Mouse (Mus musculus) heart, embryonic 14.5 days (tissue): ENCODE results near the gene Renbp. TPM values are rescaled to one million over a fixed set of nuclear protein-coding genes. Genes with fewer than 3 reads are reported as not detected.

Experiments
- ATAC-seq: fragments of 200-750 bp; cut with Nextera tagmentation; 2 replicates; pipeline ENCODE4 v1.8.0; 2017; ENCODE audit warnings: low read depth, moderate TSS enrichment; ENCODE audit not compliant: insufficient number of reproducible peaks, insufficient read depth, low FRiP score
- H3K27ac ChIP-seq, 2 experiments: fragments of 200-500 bp in 1 of 2; fragments of 300-500 bp in 1 of 2; sonication (generic) in 1 of 2; replicated peaks in 1 of 2; 2 replicates each; pipeline ENCODE4 v1.5.1; 2012 to 2014; ENCODE audit warnings: low read depth in 2 of 2, low read length in 2 of 2, control low read depth in 1 of 2, mild to moderate bottlenecking in 1 of 2, mixed read lengths in 1 of 2; ENCODE audit not compliant: control insufficient read depth in 1 of 2, insufficient read depth in 1 of 2
- H3K27me3 ChIP-seq: fragments of 300-500 bp; sonication (generic); 2 replicates; pipeline ENCODE4 v1.6.1; 2014; ENCODE audit warnings: mild to moderate bottlenecking, low read length, control low read depth; ENCODE audit not compliant: control insufficient read depth, insufficient read depth
- H3K36me3 ChIP-seq: fragments of 300-500 bp; sonication (generic); 2 replicates; pipeline ENCODE4 v1.6.1; 2014; ENCODE audit warnings: mild to moderate bottlenecking, control low read depth, low read length, mixed read lengths; ENCODE audit not compliant: control insufficient read depth, insufficient read depth
- H3K4me1 ChIP-seq, 2 experiments: fragments of 200-500 bp in 1 of 2; fragments of 300-500 bp in 1 of 2; sonication (generic) in 1 of 2; 2 replicates each; pipeline ENCODE4 v1.6.1; 2012 to 2014; ENCODE audit warnings: low read length in 2 of 2, control low read depth in 1 of 2, mixed read lengths in 1 of 2; ENCODE audit not compliant: control insufficient read depth in 2 of 2, insufficient read depth in 2 of 2
- H3K4me2 ChIP-seq: fragments of 300-500 bp; sonication (generic); 2 replicates; pipeline ENCODE4 v1.6.1; 2014; ENCODE audit warnings: mild to moderate bottlenecking, low read length
- H3K4me3 ChIP-seq, 2 experiments: fragments of 200-500 bp in 1 of 2; fragments of 300-500 bp in 1 of 2; sonication (generic) in 1 of 2; 2 replicates each; pipeline ENCODE4 v1.5.1; 2012 to 2014; ENCODE audit warnings: low read length in 2 of 2, mild to moderate bottlenecking in 2 of 2, control low read depth in 1 of 2, low read depth in 1 of 2, moderate library complexity in 1 of 2; ENCODE audit not compliant: control insufficient read depth in 1 of 2, insufficient read depth in 1 of 2
- H3K9ac ChIP-seq: fragments of 300-500 bp; sonication (generic); 2 replicates; pipeline ENCODE4 v1.6.1; 2014; ENCODE audit warnings: mild to moderate bottlenecking, low read length
- H3K9me3 ChIP-seq: fragments of 300-500 bp; sonication (generic); 2 replicates; pipeline ENCODE4 v1.6.1; 2016; ENCODE audit warnings: low read length, control low read depth; ENCODE audit not compliant: control insufficient read depth
- WGBS: fragments of 180-500 bp; shearing (Covaris S2); extraction: QIAGEN DNeasy Blood & Tissue Kit; methylation state at CpG from one replicate; pipeline ENCODE4 v1.1.7; 2014; 5-methylcytosine and 5-hydroxymethylcytosine counted together
- polyA plus RNA-seq: library from polyadenylated mRNA; unstranded; fragments of >200 nt; fragmentation: Nextera tagmentation; extraction: Ambion mirVana; gene quantifications from 2 replicates; pipeline ENCODE4 v1.2.1, GENCODE M21; 2014

Renbp gene
- 55.5 and 63.7 TPM in 2 replicates for polyA plus RNA-seq

DNA sequence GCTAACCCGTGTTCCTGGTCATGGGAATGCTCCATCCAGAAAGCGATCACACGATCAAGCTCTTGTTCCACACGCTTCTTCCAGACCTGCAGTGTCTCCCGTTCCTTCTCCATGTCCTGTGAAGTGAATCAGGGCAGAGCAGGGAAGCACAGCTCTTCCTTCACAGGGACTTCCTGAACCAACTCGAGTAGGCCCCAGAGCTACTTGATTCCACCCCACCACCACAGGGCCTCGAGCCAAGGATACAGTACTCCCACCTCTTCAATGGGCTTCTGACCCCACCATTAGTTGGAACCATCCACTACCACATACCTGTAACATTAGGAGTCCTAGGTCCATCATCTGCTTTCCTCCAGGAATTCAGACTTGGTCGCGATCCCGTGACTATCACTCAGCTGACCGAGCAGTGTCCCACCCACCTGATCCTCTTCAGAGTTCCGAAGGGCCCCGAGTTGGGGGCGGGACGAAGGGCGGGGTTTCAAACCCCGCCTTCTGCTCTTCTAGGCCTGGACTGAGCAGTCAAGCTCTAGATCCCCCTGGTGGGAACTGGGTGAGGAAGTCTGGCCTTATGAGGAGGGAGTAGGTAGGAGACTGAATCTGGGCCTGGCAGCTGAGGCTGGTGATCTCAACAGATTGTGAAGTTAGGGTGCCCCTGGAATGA, at the start of gene Renbp:
Gene Renbp (minus strand): TSS at position 449 of the 661 bp plus-strand sequence.
- peaks cover 8% of the 10 kb centered on the region for H3K36me3 ChIP-seq
- peak within 1 kb of the TSS; percentile 41 to 44 for H3K4me3 ChIP-seq
- peak; percentile 88 for ATAC-seq
- no peak within 1 kb of the TSS for H3K27ac ChIP-seq
- WGBS = 33% methylated on average over 17 of the region's 17 CpGs
- 0 out of 4 replicates have a peak, but pooled peaks cover 0 to 2% of the 10 kb centered on the region in 2 experiments for H3K4me1 ChIP-seq
- H3K9ac ChIP-seq = peak within 1 kb of the TSS; percentile 62
- H3K4me2 ChIP-seq = peak within 1 kb of the TSS; percentile 64
- no peaks in the 10 kb centered on the region for H3K27me3 ChIP-seq
- no peaks in the 10 kb centered on the region for H3K9me3 ChIP-seq

DNA sequence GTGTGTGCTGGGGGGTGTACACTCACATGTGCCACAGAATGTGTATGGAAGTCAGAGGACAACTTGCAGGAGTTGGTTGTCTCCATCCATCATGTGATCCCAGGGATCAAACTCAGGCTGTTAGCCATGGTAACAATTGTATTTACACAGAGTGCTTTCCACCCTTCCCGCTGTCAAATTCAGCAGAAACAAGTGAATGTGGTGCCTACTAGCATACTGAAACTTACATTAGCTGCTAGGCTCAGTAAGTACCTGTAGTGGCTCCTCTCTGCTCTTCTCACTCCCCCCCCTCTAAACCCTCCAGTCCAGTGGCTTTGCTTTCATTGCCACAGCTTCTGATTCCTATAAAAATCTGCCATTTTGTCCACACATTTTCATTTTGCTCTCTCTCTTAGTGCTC, 47.1 kb upstream of the Renbp start:
- Histone ChIP-seq H3K4me2 (no peak overlapping the region), H3K9me3 (no peaks in the 10 kb centered on the region), H3K36me3 (no peaks in the 10 kb centered on the region), H3K4me1 (no peaks in the 10 kb centered on the region), H3K27ac (no peak overlapping the region), H3K4me3 (no peak overlapping the region), H3K9ac (no peak overlapping the region), H3K27me3 (no peaks in the 10 kb centered on the region)
- no peak for ATAC-seq
- 50% methylated on average over 1 of the region's 1 CpGs for WGBS

DNA sequence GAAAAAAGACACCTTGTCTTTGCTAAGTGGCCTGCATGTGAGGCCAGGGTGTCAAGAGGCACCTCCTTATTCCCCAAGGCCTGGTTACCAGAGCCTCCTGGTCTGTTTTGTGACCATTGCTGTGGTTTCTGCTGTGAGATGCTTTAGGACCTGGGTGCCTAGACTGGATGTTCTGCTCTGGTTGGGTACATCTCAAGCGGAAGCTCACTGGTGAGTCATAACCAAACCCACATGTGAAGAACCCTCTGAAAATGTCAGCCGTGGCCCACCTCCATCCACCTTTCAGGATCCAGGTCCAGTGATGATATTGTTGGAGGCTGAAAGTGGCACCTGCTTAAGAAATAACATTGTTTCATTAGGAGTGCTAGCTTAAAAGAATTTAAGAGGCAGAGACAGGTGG, 45.6 kb upstream of the Renbp start:
- Histone ChIP-seq H3K4me2 (no peak overlapping the region), H3K27ac (no peak overlapping the region), H3K36me3 (no peaks in the 10 kb centered on the region), H3K9ac (no peak overlapping the region), H3K9me3 (no peaks in the 10 kb centered on the region), H3K4me3 (no peak overlapping the region), H3K4me1 (no peaks in the 10 kb centered on the region), H3K27me3 (no peaks in the 10 kb centered on the region)
- 78% methylated on average over 2 of the region's 2 CpGs for WGBS
- no peak for ATAC-seq

DNA sequence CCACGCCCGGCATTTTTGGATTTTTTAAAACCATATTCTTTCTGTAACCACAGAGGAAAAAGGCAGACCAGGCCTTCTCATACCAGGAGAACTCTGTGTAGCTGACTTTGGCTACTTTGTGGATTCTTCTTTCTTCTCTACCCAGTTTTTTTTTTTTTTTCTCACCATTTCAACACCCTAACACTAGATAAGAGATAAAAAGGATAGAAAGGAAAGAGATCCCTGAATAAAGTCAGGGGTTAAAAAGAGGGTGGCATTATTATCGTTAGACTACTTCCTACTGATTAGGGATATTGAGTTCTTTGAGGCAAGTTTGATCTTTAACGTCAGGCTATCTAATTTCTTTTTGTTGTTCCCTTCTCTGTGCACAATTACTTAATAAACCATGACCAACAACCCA, 42.1 kb upstream of the Renbp start:
- Histone ChIP-seq H3K27ac (no peak overlapping the region), H3K9me3 (no peaks in the 10 kb centered on the region), H3K9ac (no peak overlapping the region), H3K36me3 (no peaks in the 10 kb centered on the region), H3K4me1 (no peaks in the 10 kb centered on the region), H3K4me3 (no peak overlapping the region), H3K27me3 (no peaks in the 10 kb centered on the region), H3K4me2 (no peak overlapping the region)
- no peak for ATAC-seq
- 61% methylated on average over 4 of the region's 4 CpGs for WGBS

DNA sequence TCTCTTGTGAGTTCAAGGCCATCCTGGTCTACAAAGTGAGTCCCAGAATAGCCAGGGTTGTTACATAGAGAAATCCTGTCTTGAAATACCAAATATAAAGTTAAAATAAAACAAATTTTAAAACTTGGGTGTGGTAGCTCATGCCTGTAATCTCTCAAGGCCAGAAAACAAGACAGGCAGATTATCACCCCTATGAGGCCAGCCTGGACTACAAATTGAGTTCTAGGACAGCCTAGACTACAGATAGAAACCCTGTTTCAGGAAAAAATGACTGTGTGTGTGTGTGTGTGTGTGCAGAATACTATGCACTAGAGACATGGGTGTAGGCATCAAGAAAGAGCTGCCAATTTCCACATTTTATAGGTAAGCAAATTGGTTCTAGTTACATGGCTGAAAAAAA, 40.1 kb upstream of the Renbp start:
- Histone ChIP-seq H3K9ac (no peak overlapping the region), H3K36me3 (no peaks in the 10 kb centered on the region), H3K4me1 (no peaks in the 10 kb centered on the region), H3K27ac (no peak overlapping the region), H3K9me3 (no peaks in the 10 kb centered on the region), H3K4me3 (no peak overlapping the region), H3K4me2 (no peak overlapping the region), H3K27me3 (no peaks in the 10 kb centered on the region)
- no peak for ATAC-seq

DNA sequence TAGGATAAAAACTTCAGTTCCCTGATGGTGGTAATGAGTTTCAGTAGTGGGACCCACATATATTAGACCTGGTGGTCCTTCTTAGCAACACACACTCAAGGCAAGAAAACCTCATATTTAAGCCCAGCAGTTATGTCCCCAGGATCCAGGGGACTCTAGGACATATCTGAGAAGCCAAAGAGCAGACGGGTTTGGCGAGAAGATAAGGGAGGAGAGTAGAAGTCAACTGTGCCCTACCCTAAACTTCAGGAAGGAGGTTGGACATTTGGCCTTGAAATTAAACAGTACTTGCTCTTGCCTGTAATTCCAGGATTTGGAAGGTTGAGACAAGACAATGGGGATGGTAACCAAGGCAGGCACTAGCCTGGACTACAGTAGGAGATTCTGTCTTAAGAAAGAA, 39.1 kb upstream of the Renbp start:
- Histone ChIP-seq H3K27me3 (no peaks in the 10 kb centered on the region), H3K4me1 (peaks cover under 1% of the 10 kb centered on the region in 2 experiments; a peak in 2 of 4 replicates), H3K9me3 (no peaks in the 10 kb centered on the region), H3K27ac (no peak overlapping the region), H3K9ac (no peak overlapping the region), H3K36me3 (no peaks in the 10 kb centered on the region), H3K4me3 (no peak overlapping the region), H3K4me2 (no peak overlapping the region)
- no peak for ATAC-seq
- 59% methylated on average over 2 of the region's 2 CpGs for WGBS

DNA sequence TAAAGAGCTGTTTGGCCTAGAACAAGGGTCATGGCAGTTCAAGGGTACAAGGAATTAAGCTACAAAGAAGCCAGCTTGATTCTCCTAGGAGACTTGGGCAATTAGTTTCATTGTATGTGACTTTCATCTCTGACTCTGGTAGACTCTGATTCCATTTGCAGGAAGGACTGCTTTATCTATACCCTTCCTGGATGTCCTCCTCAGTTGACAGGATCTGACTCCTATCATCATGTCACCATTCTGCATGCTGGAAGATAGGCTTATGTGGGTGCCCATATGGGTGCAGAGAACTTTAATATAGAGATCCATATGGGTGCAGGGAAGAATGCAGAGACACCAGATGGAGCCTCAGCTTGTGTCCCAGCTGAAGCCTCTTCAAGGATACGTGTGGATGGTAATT, 38.5 kb upstream of the Renbp start:
- 78% methylated on average over 1 of the region's 1 CpGs for WGBS

More for the DNA sequence above, 38.5 kb upstream of the Renbp start:
- Histone ChIP-seq H3K36me3 (0 out of 2 replicates have a peak, but pooled peaks cover 5% of the 10 kb centered on the region), H3K4me1 (peaks cover 3 to 6% of the 10 kb centered on the region in 2 experiments), H3K4me2 (no peak overlapping the region), H3K27ac (no peak overlapping the region), H3K9me3 (no peaks in the 10 kb centered on the region), H3K4me3 (no peak overlapping the region), H3K27me3 (no peaks in the 10 kb centered on the region), H3K9ac (no peak overlapping the region)
- ATAC-seq = no peak
